Mouse (Mus musculus) forebrain, embryonic 11.5 days (tissue): ENCODE measurements at regions not wholly inside any gene's neighbourhood (a gene's known extent, or its start where the extent isn't known, plus 50 kb on each side); places are given as distances from the start of the nearest gene placed in this dataset.

Experiments used
- ATAC-seq: fragments of 200-750 bp; cut with Nextera tagmentation; replicated peaks from 2 replicates; pipeline ENCODE4 v1.8.0; 2017; ENCODE audit warnings: moderate TSS enrichment; ENCODE audit not compliant: low FRiP score
- DNase-seq: peaks from one replicate; pipeline ENCODE4 v3.0.0-alpha.2; 2017; ENCODE audit warnings: low spot score
- H3K27ac ChIP-seq: fragments of 300-500 bp; sonication (generic); 2 replicates; pipeline ENCODE4 v1.5.1; 2014; ENCODE audit warnings: low read depth, low read length
- H3K27me3 ChIP-seq: fragments of 300-500 bp; sonication (generic); 2 replicates; pipeline ENCODE4 v1.6.1; 2014; ENCODE audit warnings: mild to moderate bottlenecking, low read length, mixed read lengths; ENCODE audit not compliant: control insufficient read depth, insufficient read depth
- H3K36me3 ChIP-seq: fragments of 300-500 bp; sonication (generic); 2 replicates; pipeline ENCODE4 v1.6.1; 2014; ENCODE audit warnings: mild to moderate bottlenecking, low read length, moderate library complexity, mixed read lengths; ENCODE audit not compliant: control insufficient read depth, insufficient read depth
- H3K4me1 ChIP-seq: fragments of 300-500 bp; sonication (generic); replicated peaks from 2 replicates; pipeline ENCODE4 v1.6.1; 2014; ENCODE audit warnings: low read length, mixed read lengths; ENCODE audit not compliant: control insufficient read depth, insufficient read depth
- H3K4me2 ChIP-seq: fragments of 300-500 bp; sonication (generic); 2 replicates; pipeline ENCODE4 v1.6.1; 2014; ENCODE audit warnings: low read depth, mild to moderate bottlenecking, low read length, moderate library complexity, mixed read lengths; ENCODE audit not compliant: severe bottlenecking
- H3K4me3 ChIP-seq: fragments of 300-500 bp; sonication (generic); 2 replicates; pipeline ENCODE4 v1.5.1; 2014; ENCODE audit warnings: low read depth, low read length
- H3K9ac ChIP-seq: fragments of 300-500 bp; sonication (generic); 2 replicates; pipeline ENCODE4 v1.6.1; 2014; ENCODE audit warnings: low read length
- H3K9me3 ChIP-seq: fragments of 300-500 bp; sonication (generic); 2 replicates; pipeline ENCODE4 v1.6.1; 2016; ENCODE audit warnings: low read length, mixed read lengths; ENCODE audit not compliant: control insufficient read depth
- WGBS: fragments of 180-500 bp; shearing (Covaris S2); extraction: QIAGEN DNeasy Blood & Tissue Kit; methylation state at CpG from one replicate; pipeline ENCODE4 v1.1.7; 2014; 5-methylcytosine and 5-hydroxymethylcytosine counted together

DNA sequence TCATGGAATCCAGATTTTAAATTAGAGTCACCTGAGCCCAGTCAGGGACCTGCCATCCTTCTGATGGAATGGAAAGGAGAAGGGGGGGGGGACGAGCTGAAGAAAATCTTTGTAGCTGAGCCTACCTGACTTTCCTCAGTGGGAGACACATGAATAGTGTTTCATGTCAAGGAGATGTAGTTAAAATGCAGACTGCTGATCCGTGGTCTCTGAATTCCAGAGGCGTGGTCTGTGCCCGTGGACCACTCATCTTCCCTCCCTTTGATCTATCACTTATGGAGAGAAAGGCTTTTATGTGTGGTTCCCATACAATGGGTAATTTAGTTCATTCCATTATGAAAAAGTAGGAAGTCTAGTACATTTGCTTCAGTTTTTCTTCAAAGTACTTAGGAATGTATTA, 176.6 kb upstream of the Arrdc4 start:
- ATAC-seq (no peak), DNase-seq (no peak)
- Histone ChIP-seq H3K4me1 (no peaks in the 10 kb centered on the region), H3K4me3 (no peak overlapping the region), H3K27ac (no peak overlapping the region), H3K9ac (no peak overlapping the region), H3K4me2 (no peak overlapping the region), H3K27me3 (no peaks in the 10 kb centered on the region), H3K9me3 (no peaks in the 10 kb centered on the region), H3K36me3 (no peaks in the 10 kb centered on the region)
- WGBS, result 75% methylated on average over 4 of the region's 4 CpGs

DNA sequence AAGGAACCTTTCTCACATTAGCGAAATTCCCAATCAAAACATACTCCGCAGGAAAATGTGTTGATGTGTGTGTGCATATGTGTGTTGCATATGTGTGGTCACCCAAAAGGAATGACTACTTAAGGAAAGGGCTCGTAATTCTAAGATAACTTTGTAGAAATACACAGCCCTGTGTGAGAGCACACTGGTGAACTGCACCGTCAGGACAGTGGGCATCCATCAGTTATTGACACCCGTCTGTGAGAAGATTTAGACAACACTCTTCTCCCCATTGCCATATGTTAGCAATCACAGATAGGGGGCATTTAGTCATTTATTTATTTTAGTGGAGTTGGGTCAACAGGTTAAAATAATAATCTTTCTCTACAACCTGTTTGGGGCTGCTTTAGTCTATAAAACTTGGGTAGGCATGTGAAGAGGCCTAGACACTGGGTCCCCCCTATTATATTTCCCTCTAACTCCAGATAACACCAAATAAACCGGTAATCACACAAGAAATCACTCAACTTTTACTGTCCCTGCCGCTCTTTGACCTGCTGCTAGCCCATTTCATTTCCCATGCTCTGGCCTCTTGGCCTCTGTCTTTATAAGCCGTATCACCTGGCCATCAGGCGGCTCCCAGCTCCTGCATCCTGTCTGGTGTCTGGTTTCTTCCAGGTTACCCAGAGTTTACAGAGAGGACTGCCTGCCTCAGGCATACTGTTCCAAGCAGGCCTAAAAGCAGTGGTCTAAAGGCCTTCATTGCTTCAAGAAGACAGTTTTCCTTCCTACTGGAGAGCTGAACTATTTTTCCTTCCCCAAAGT, 169.8 kb upstream of the Arrdc4 start:
- Histone ChIP-seq H3K4me2 (no peak overlapping the region), H3K9ac (no peak overlapping the region), H3K4me3 (no peak overlapping the region), H3K36me3 (no peaks in the 10 kb centered on the region), H3K27me3 (no peaks in the 10 kb centered on the region), H3K27ac (no peak overlapping the region), H3K4me1 (no peaks in the 10 kb centered on the region), H3K9me3 (no peaks in the 10 kb centered on the region)
- WGBS, result 85% methylated on average over 9 of the region's 9 CpGs
- ATAC-seq (no peak), DNase-seq (no peak)

DNA sequence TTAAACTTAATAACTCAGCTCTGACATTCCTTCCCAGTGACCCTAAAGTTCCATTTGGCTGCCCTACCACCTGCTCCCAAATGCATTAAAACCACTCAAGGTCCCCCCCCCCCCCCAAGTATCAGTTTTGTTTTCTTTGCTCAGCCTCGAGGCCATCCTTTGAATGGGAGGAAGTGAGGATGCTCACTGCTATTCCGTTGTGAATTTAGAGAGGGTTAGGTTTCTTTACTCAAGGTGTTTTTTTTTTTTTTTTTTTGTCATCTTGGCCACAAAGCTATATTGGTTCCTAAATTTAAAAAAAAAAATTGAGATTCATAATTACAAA, 168.8 kb upstream of the Arrdc4 start:
- H3K4me2 ChIP-seq, result no peak overlapping the region
- DNase-seq, result no peak
- no peak overlapping the region for H3K9ac ChIP-seq
- no peak overlapping the region for H3K4me3 ChIP-seq
- H3K27me3 ChIP-seq, result no peaks in the 10 kb centered on the region
- no peak overlapping the region for H3K27ac ChIP-seq
- H3K4me1 ChIP-seq, result no peaks in the 10 kb centered on the region
- H3K9me3 ChIP-seq, result no peaks in the 10 kb centered on the region
- 52% methylated on average over 2 of the region's 2 CpGs for WGBS
- ATAC-seq, result no peak
- H3K36me3 ChIP-seq, result no peaks in the 10 kb centered on the region

DNA sequence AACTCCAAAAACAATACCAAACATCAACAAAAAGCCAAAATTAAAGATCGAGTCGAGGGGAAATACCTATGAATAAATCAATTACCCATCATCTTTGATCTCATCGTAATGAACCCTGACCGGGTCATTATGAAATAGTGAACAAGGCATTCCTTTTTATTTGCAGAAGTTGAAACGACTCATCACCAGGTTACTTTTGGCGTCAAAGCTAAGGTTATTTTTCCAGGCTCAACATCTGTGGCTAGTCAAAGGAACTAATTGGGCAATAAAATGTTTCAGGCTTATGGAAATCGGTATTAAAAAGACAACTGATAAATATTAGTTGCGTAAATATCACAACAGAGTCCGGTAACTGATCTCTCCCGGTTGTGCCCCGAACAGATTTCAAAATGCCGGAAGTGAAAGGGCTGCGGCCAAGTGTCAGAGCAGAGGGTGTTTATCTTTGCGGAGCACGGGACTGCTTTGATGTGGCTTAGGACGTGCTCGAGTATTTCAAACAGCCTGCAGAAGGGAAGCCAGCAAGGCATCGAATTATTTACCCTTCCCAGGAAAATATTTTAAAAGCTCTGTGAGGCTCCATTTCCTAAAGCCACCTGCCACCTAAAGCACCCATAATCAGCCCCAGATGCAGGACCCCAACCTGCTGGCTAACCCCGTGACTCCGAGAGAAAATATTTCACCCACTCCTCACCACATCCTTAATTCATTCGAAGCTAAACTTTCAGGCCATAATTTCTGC, 168.3 kb upstream of the Arrdc4 start:
- Histone ChIP-seq H3K9me3 (no peaks in the 10 kb centered on the region), H3K36me3 (no peaks in the 10 kb centered on the region), H3K4me1 (no peaks in the 10 kb centered on the region), H3K4me3 (no peak overlapping the region), H3K4me2 (no peak overlapping the region), H3K9ac (no peak overlapping the region), H3K27me3 (no peaks in the 10 kb centered on the region), H3K27ac (no peak overlapping the region)
- peak; percentile 52 for DNase-seq
- WGBS, result 76% methylated on average over 21 of the region's 21 CpGs
- ATAC-seq, result no peak

DNA sequence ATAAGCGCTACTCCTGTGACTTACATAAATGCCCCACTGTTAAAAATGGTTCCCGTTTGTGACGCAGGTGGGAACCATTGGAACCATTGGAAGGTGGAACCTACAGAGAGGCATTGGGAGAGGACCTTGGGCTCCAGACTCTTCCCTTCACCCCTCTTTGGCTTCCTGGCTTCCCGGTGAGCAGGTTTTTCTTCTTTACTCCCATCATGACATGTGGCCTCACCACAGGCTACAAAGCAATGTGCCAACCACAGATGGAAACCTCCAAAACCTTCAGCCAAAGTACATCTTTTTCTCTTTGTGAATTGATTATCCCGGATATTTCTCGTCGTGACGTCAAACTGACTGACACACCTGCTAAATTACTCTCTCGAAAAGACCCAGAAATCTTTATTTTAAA, 166.9 kb upstream of the Arrdc4 start:
- 90% methylated on average over 9 of the region's 9 CpGs for WGBS
- DNase-seq, result no peak
- no peak overlapping the region for H3K27ac ChIP-seq

DNA sequence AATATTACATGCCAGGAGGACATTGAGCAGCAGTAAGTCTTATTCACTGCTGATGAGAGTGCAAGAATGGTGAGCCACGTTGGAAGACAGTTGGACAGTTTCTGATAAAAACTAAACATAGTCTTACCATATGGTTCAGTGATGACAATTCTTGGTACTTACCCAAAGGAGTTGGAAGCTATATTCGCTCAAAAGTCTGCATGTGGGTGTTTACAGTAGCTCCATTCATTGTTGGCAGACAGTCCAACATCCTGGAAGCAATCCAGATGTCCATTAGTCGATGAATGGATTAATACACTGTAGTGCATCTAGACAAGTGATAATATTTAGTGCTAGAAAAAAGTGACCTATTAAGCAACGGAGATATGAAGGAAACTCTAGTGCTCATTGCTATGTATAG, 165.3 kb upstream of the Arrdc4 start:
- H3K4me3 ChIP-seq, result no peak overlapping the region
- no peaks in the 10 kb centered on the region for H3K27me3 ChIP-seq
- ATAC-seq, result no peak
- H3K9me3 ChIP-seq, result no peaks in the 10 kb centered on the region
- no peak overlapping the region for H3K9ac ChIP-seq
- H3K4me2 ChIP-seq, result no peak overlapping the region
- 87% methylated on average over 4 of the region's 4 CpGs for WGBS
- no peak for DNase-seq
- no peaks in the 10 kb centered on the region for H3K4me1 ChIP-seq
- no peaks in the 10 kb centered on the region for H3K36me3 ChIP-seq
- no peak overlapping the region for H3K27ac ChIP-seq

More for the DNA sequence above, 166.9 kb upstream of the Arrdc4 start:
- Histone ChIP-seq H3K9me3 (no peaks in the 10 kb centered on the region), H3K4me3 (no peak overlapping the region), H3K9ac (no peak overlapping the region), H3K36me3 (no peaks in the 10 kb centered on the region), H3K27me3 (no peaks in the 10 kb centered on the region), H3K4me2 (no peak overlapping the region), H3K4me1 (no peaks in the 10 kb centered on the region)
- no peak for ATAC-seq

DNA sequence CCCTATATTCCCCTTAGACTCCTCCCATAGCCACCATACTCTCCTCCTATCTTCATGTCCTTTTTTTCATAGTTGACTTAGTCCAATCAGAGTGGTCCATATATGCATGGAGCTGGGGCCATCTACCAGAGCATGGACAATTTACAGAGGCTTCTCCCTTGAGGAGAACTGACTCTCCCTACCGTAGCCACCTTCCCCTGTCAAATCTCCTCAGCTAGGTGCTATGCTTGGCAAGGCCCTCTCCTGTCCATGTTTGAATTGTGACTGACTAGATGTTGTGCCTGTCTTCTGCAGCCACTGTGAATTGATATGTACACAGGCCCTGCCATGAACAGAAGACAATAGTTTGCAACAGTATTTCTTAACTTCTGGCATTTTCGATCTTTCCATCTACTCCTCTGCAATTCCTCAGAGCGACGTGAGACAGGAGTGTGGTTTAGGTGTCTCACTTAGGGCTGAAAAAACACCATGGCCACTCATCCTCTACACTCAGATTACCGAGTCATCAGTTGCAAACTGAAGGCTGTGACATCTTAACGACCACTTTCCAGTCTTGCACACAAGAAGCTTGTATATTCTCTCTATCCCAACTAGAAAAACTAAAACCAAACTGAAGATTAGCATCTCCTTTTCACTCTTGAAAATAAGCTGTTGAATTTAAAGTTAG, 163.1 kb upstream of the Arrdc4 start:
- no peak overlapping the region for H3K27ac ChIP-seq
- H3K4me1 ChIP-seq, result no peaks in the 10 kb centered on the region
- H3K36me3 ChIP-seq, result no peaks in the 10 kb centered on the region
- no peaks in the 10 kb centered on the region for H3K27me3 ChIP-seq
- H3K9me3 ChIP-seq, result no peaks in the 10 kb centered on the region
- no peak for DNase-seq
- ATAC-seq, result no peak
- WGBS, result 88% methylated on average over 6 of the region's 6 CpGs
- no peak overlapping the region for H3K9ac ChIP-seq
- H3K4me3 ChIP-seq, result no peak overlapping the region
- no peak overlapping the region for H3K4me2 ChIP-seq

DNA sequence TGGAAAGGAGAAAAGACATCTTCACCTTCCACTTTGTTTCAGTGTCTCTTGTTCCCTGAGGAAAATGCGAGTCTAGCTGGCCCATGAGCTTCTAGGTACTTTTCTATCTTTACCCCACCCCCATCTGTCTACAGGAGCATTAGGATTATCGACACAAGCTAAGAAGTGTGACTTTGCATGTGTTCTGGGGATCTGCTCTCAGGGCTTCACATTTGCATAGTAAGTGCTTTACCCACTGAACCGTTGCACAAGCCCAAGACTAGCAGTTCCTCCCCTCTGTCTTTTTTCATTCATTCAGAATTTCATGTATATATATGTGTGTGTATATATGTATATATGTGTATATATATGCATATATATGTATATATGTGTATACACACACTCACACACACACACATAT, 162.5 kb upstream of the Arrdc4 start:
- Histone ChIP-seq H3K9me3 (no peaks in the 10 kb centered on the region), H3K9ac (no peak overlapping the region), H3K4me3 (no peak overlapping the region), H3K27me3 (no peaks in the 10 kb centered on the region), H3K4me2 (no peak overlapping the region), H3K4me1 (no peaks in the 10 kb centered on the region), H3K27ac (no peak overlapping the region), H3K36me3 (no peaks in the 10 kb centered on the region)
- no peak for ATAC-seq
- no peak for DNase-seq
- WGBS, result 86% methylated on average over 3 of the region's 3 CpGs
